Mouse (Mus musculus): Measurements from ENCODE around the gene Golgb1. TPM values are rescaled to one million over a fixed set of nuclear protein-coding genes. Genes with fewer than 3 reads are reported as not detected.

Gene Golgb1
- polyA plus RNA-seq, 1 experiment from 2014 or later = 86.6 TPM

DNA sequence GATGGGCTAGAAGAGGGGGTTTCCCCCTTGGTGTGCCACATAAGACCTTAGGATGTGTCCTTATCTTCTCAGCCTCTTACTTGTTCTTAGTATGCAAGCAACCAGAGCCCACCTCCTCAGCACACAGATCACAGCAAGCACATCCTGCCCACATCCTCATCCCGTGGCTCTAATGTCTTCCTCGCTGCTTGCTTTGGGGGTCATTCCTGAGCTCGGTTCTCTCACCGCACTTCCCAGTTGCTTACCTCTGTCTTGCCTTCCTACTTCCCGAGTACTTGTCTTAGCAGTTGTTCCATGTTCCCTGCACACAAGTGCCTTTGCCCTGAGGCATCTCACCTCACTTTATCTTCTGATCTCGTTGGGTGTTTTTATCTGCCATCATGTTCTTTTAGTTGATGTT is 47.0 kb downstream of the Golgb1 start:
- no peak overlapping the region for H3K4me2 ChIP-seq (ENCODE audit: low read depth, severe bottlenecking)
- ATAC-seq (ENCODE audit: insufficient number of reproducible peaks, low FRiP score, low TSS enrichment, low read depth) = no peak
- WGBS = 84% methylated on average over 6 of the region's 6 CpGs
- H3K27me3 ChIP-seq (ENCODE audit: control insufficient read depth, insufficient read depth, low read length) = no peaks in the 10 kb centered on the region
- H3K4me1 ChIP-seq (ENCODE audit: control insufficient read depth, insufficient read depth, low read length) = no peaks in the 10 kb centered on the region
- no peak overlapping the region for H3K27ac ChIP-seq (replicated peaks; ENCODE audit: low read depth, low read length)
- H3K9me3 ChIP-seq (ENCODE audit: control insufficient read depth, low read length) = no peaks in the 10 kb centered on the region
- no peak overlapping the region for H3K9ac ChIP-seq (ENCODE audit: low read length)
- peaks cover 2% of the 10 kb centered on the region; the same call in 1 of the 2 replicates for H3K36me3 ChIP-seq (ENCODE audit: control insufficient read depth, insufficient read depth, low read length)
- no peak overlapping the region for H3K4me3 ChIP-seq (ENCODE audit: low read depth, low read length)
- DNase-seq (ENCODE audit: low spot score) = no peak

DNA sequence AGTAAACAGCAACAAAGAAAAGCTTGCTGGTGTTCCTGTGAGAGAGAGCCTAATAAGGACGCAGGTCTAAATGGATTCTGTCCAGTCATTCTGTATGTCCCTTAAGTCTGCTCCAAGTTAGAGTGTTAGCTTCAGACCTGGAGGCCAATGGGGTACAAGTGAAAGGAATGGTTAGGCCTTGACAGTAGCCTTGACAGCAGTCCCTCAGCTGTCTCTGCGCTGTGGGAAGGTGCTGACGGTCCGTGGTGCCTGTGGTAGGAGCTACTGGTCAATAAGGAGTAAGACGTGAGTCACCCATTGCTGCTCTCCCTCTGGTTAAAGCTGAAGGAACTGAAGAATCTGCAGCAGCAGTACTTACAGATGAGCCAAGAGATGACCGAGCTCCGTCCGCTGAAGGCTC is 49.4 kb downstream of the Golgb1 start:
- Histone ChIP-seq H3K36me3 (ENCODE audit: control insufficient read depth, insufficient read depth, low read length) (0 out of 2 replicates have a peak, but pooled peaks cover 4% of the 10 kb centered on the region), H3K27me3 (ENCODE audit: control insufficient read depth, insufficient read depth, low read length) (no peaks in the 10 kb centered on the region), H3K4me2 (ENCODE audit: low read depth, severe bottlenecking) (no peak overlapping the region), H3K4me3 (ENCODE audit: low read depth, low read length) (no peak overlapping the region), H3K9ac (ENCODE audit: low read length) (no peak overlapping the region), H3K9me3 (ENCODE audit: control insufficient read depth, low read length) (no peaks in the 10 kb centered on the region), H3K27ac (replicated peaks; ENCODE audit: low read depth, low read length) (no peak overlapping the region), H3K4me1 (ENCODE audit: control insufficient read depth, insufficient read depth, low read length) (no peaks in the 10 kb centered on the region)
- no peak for ATAC-seq (ENCODE audit: insufficient number of reproducible peaks, low FRiP score, low TSS enrichment, low read depth)
- 95% methylated on average over 8 of the region's 8 CpGs for WGBS
- DNase-seq (ENCODE audit: low spot score) = no peak

DNA sequence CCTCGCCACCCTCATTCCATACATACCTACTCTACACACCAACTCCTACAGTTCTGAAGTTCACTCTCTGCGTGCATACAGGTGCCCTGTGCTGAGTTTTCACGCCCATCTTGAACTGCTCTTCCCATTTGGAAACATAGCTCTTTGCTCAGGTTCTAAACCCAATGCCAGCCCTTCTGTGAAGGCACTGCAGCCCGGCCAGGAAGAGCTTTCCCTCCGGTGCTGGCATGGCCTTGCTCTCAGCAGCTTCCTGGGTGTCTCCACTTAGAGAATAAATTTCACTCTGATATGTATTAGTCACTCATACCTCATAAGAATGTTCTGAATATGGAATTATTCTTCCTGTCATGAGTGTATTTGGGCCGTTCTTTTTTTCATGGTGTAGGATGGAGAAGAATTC is 50.4 kb downstream of the Golgb1 start:
- no peaks in the 10 kb centered on the region for H3K4me1 ChIP-seq (ENCODE audit: control insufficient read depth, insufficient read depth, low read length)
- H3K9ac ChIP-seq (ENCODE audit: low read length) = no peak overlapping the region
- ATAC-seq (ENCODE audit: insufficient number of reproducible peaks, low FRiP score, low TSS enrichment, low read depth) = no peak
- WGBS = 92% methylated on average over 6 of the region's 6 CpGs
- H3K36me3 ChIP-seq (ENCODE audit: control insufficient read depth, insufficient read depth, low read length) = 0 out of 2 replicates have a peak, but pooled peaks cover 4% of the 10 kb centered on the region
- no peak overlapping the region for H3K27ac ChIP-seq (replicated peaks; ENCODE audit: low read depth, low read length)
- DNase-seq (ENCODE audit: low spot score) = no peak
- no peaks in the 10 kb centered on the region for H3K27me3 ChIP-seq (ENCODE audit: control insufficient read depth, insufficient read depth, low read length)
- H3K4me2 ChIP-seq (ENCODE audit: low read depth, severe bottlenecking) = no peak overlapping the region
- H3K9me3 ChIP-seq (ENCODE audit: control insufficient read depth, low read length) = no peaks in the 10 kb centered on the region
- H3K4me3 ChIP-seq (ENCODE audit: low read depth, low read length) = no peak overlapping the region

DNA sequence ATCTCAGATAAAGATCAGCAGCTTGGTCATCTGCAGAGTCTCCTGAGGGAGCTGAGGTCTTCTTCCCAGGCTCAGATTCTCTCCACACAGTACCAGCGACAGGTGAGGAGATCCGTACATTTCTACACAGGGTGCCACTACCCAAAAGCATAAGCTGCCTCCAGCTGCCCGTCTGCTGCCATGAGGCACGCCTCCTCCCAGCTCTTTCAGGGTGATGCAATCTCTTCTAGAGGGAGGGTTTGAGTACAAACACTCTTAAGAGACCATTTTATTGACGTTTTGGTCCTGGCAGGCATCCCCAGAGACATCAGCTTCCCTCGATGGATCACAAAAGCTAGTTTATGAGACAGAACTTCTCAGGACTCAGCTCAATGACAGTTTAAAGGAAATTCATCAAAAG is 50.9 kb downstream of the Golgb1 start:
- no peak overlapping the region for H3K9ac ChIP-seq (ENCODE audit: low read length)
- 81% methylated on average over 6 of the region's 6 CpGs for WGBS
- H3K27ac ChIP-seq (replicated peaks; ENCODE audit: low read depth, low read length) = no peak overlapping the region
- peaks cover 4% of the 10 kb centered on the region; the same call in 1 of the 2 replicates for H3K36me3 ChIP-seq (ENCODE audit: control insufficient read depth, insufficient read depth, low read length)
- ATAC-seq (ENCODE audit: insufficient number of reproducible peaks, low FRiP score, low TSS enrichment, low read depth) = no peak
- no peak overlapping the region for H3K4me2 ChIP-seq (ENCODE audit: low read depth, severe bottlenecking)
- H3K4me1 ChIP-seq (ENCODE audit: control insufficient read depth, insufficient read depth, low read length) = no peaks in the 10 kb centered on the region
- no peak overlapping the region for H3K4me3 ChIP-seq (ENCODE audit: low read depth, low read length)
- no peak for DNase-seq (ENCODE audit: low spot score)
- no peaks in the 10 kb centered on the region for H3K27me3 ChIP-seq (ENCODE audit: control insufficient read depth, insufficient read depth, low read length)
- H3K9me3 ChIP-seq (ENCODE audit: control insufficient read depth, low read length) = no peaks in the 10 kb centered on the region

DNA sequence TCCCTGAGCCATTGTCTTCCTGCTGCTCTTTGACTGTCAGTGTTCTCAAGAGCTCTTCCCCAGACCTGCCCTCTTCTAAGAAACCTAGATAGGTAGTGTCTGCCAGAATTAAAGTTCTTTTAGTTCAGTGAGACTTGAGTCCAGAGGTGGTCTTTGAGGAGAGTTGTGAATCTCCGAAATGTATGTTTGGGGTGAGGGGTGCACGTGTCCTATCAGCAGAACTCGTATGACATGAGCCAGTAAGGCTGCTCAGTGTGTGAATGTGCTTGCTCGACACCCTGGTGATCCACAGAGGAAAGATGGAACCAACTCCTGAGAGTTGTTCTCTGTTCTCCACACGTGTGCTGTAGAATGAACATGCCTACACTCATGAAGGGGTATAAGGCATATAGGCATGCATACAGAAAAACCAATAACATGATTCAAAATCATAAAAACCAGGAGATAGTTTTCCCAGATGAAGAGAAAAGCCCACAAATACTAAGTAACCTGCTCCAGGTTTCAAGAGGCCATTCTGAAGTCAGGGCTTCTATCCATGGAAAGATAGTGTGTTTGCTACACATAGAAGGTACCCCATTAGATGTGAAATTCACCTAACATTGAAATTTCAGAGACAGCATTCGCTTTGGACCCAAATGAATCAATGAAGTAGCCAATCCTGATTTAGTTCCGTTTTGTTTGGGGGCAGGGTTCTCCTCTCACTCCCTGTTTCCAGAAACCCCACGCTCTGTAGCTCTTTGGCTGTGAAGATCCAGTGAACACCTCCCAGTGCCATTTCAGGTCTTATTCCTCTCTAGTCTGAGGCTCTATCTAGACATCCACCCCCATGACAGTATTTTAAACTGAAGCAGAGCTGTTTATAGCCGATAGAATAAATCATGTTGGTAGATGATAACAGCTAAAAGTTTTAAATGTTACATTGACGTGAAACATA is 51.8 kb downstream of the Golgb1 start:
- Histone ChIP-seq H3K36me3 (ENCODE audit: control insufficient read depth, insufficient read depth, low read length) (peaks cover 4% of the 10 kb centered on the region; the same call in 1 of the 2 replicates), H3K9ac (ENCODE audit: low read length) (no peak overlapping the region), H3K27ac (replicated peaks; ENCODE audit: low read depth, low read length) (no peak overlapping the region), H3K9me3 (ENCODE audit: control insufficient read depth, low read length) (no peaks in the 10 kb centered on the region), H3K4me2 (ENCODE audit: low read depth, severe bottlenecking) (no peak overlapping the region), H3K4me3 (ENCODE audit: low read depth, low read length) (no peak overlapping the region), H3K4me1 (ENCODE audit: control insufficient read depth, insufficient read depth, low read length) (no peaks in the 10 kb centered on the region), H3K27me3 (ENCODE audit: control insufficient read depth, insufficient read depth, low read length) (no peaks in the 10 kb centered on the region)
- WGBS = 94% methylated on average over 10 of the region's 10 CpGs
- DNase-seq (ENCODE audit: low spot score) (no peak), ATAC-seq (ENCODE audit: insufficient number of reproducible peaks, low FRiP score, low TSS enrichment, low read depth) (no peak)

DNA sequence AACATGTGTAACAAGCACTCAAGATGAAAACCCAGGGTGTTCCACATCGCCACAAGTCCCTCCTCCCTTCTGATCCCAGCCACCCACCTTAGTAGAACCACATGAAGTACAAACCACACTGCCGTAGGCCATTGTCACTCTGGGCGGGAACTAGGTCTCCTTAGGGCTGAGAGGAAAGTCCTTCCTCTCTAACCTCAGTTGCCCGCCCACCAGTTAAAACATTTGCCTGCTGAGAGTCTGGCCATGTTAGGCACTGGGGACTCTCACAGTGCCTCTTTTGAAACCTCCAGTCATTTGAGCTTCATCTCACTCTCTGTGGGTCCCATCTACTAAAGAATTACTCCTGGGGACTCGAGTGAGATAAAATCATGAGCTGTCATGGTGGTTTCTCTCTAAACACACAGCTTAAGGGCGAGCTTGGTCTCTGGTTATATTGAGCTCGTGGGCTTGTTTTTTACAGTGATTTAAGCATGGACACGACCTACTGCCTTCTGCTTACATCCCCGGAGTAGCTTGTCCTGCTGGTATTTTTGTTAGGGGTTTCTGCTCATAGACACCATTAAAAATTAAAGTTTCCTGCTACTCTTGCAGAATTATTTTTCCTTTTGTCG is 52.7 kb downstream of the Golgb1 start:
- Histone ChIP-seq H3K27ac (replicated peaks; ENCODE audit: low read depth, low read length) (no peak overlapping the region), H3K9ac (ENCODE audit: low read length) (no peak overlapping the region), H3K27me3 (ENCODE audit: control insufficient read depth, insufficient read depth, low read length) (no peaks in the 10 kb centered on the region), H3K4me3 (ENCODE audit: low read depth, low read length) (no peak overlapping the region), H3K4me1 (ENCODE audit: control insufficient read depth, insufficient read depth, low read length) (no peaks in the 10 kb centered on the region), H3K4me2 (ENCODE audit: low read depth, severe bottlenecking) (no peak overlapping the region), H3K36me3 (ENCODE audit: control insufficient read depth, insufficient read depth, low read length) (peaks cover 4% of the 10 kb centered on the region; the same call in 1 of the 2 replicates), H3K9me3 (ENCODE audit: control insufficient read depth, low read length) (no peaks in the 10 kb centered on the region)
- ATAC-seq (ENCODE audit: insufficient number of reproducible peaks, low FRiP score, low TSS enrichment, low read depth) = no peak
- no peak for DNase-seq (ENCODE audit: low spot score)
- WGBS = 87% methylated on average over 10 of the region's 10 CpGs

DNA sequence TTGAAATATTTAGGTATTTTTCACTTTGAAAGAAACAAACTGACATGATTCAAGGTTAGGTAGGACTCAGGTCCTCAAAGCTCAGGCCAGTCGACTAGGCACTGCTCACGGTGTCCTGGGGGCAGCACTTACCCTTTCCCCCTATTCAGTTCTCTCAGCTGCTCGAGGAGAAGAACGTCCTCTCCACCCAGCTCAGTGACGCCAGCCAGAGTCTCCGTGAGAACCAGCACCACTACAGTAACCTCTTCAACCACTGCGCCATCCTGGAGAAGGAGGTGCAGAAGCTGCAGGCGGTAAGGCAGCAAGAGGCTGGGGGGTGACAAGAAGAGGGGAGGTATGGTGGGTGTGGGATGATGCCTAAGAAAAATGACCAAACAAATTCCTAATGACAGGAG is 53.2 kb downstream of the Golgb1 start:
- H3K27ac ChIP-seq (replicated peaks; ENCODE audit: low read depth, low read length) = no peak overlapping the region
- H3K4me2 ChIP-seq (ENCODE audit: low read depth, severe bottlenecking) = no peak overlapping the region
- H3K27me3 ChIP-seq (ENCODE audit: control insufficient read depth, insufficient read depth, low read length) = no peaks in the 10 kb centered on the region
- H3K9ac ChIP-seq (ENCODE audit: low read length) = no peak overlapping the region
- WGBS = 92% methylated on average over 8 of the region's 8 CpGs
- ATAC-seq (ENCODE audit: insufficient number of reproducible peaks, low FRiP score, low TSS enrichment, low read depth) = no peak
- H3K36me3 ChIP-seq (ENCODE audit: control insufficient read depth, insufficient read depth, low read length) = peaks cover 4% of the 10 kb centered on the region; the same call in 1 of the 2 replicates
- no peak for DNase-seq (ENCODE audit: low spot score)
- H3K9me3 ChIP-seq (ENCODE audit: control insufficient read depth, low read length) = no peaks in the 10 kb centered on the region
- no peak overlapping the region for H3K4me3 ChIP-seq (ENCODE audit: low read depth, low read length)
- H3K4me1 ChIP-seq (ENCODE audit: control insufficient read depth, insufficient read depth, low read length) = no peaks in the 10 kb centered on the region

DNA sequence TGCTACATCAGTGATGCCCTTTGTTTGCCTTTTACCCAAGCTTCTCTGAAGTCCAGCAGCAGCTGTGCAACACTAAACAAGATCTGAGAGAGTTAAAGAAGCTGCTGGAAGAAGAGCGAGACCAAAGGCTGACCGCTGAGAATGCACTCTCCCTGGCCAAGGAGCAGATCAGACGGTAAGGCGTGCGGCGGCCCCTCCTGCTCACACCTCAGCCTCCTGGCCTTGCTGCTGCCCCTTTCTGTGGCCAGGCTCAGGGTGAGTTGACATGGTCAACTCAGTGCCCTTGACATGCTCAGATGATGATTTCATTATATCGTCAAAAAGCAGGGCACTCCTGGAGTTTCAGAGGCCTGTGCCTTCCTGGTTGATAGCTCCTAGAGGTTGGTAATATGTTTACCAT is 54.3 kb downstream of the Golgb1 start:
- H3K27ac ChIP-seq (replicated peaks; ENCODE audit: low read depth, low read length) = no peak overlapping the region
- ATAC-seq (ENCODE audit: insufficient number of reproducible peaks, low FRiP score, low TSS enrichment, low read depth) = no peak
- H3K4me2 ChIP-seq (ENCODE audit: low read depth, severe bottlenecking) = no peak overlapping the region
- no peaks in the 10 kb centered on the region for H3K9me3 ChIP-seq (ENCODE audit: control insufficient read depth, low read length)
- H3K4me3 ChIP-seq (ENCODE audit: low read depth, low read length) = no peak overlapping the region
- H3K36me3 ChIP-seq (ENCODE audit: control insufficient read depth, insufficient read depth, low read length) = peaks cover 4% of the 10 kb centered on the region; the same call in 1 of the 2 replicates
- no peak for DNase-seq (ENCODE audit: low spot score)
- 96% methylated on average over 7 of the region's 7 CpGs for WGBS
- no peaks in the 10 kb centered on the region for H3K4me1 ChIP-seq (ENCODE audit: control insufficient read depth, insufficient read depth, low read length)
- H3K27me3 ChIP-seq (ENCODE audit: control insufficient read depth, insufficient read depth, low read length) = no peaks in the 10 kb centered on the region
- no peak overlapping the region for H3K9ac ChIP-seq (ENCODE audit: low read length)
